In the genomic region with DNA sequence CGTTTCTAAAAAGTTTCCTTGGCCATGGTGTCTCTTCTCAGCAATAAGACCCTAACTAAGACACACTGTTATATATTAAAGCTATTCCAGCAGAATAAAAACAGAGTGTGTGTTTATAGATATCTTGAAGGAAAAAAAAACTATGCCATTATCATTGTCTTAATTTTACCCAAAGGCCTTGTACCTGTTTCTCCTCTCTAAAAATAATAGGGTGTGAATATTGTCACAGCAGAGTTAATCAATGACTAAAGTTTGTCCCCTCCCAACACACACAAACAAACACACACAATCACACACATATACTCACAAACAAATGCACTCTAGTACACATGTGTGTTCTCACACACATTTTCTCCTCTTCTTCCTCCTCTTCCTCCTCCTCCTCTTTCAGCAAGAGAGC, we compare ENCODE assay signal across 8 mouse cellular contexts. TPM values are rescaled to one million over a fixed set of nuclear protein-coding genes. Genes with fewer than 3 reads are reported as not detected.
DNase-seq lines count a peak whose midpoint lies in the region; ATAC-seq and TF ChIP-seq lines count a peak whose summit lies in the region.

TSS of gene Grb14 (minus strand) at position 101 of the 400 bp plus-strand sequence.

- H3K4me3 ChIP-seq in liver, adult 2 months (ENCODE audit: insufficient read depth, low read depth, low read length), result no peak within 1 kb of the TSS
- no peak within 1 kb of the TSS for H3K4me3 ChIP-seq in liver, embryonic 12.5 days
- H3K4me3 ChIP-seq in embryonic fibroblast, embryonic 13.5 days (ENCODE audit: insufficient read depth, low read length), result no peak within 1 kb of the TSS
- no peak within 1 kb of the TSS for H3K4me3 ChIP-seq in heart, embryonic 13.5 days
- H3K4me3 ChIP-seq in thymus, adult 2 months (ENCODE audit: control insufficient read depth, insufficient read depth, low read length), result no peak within 1 kb of the TSS

- DNase-seq in liver, adult 2 months (ENCODE audit: extremely low read depth, low read depth, low spot score), result no peak
- no peak for DNase-seq in left cerebral cortex, postnatal 36 days (ENCODE audit: low spot score in 2 of 2)
- DNase-seq in thymus, adult 2 months, result no peak

- no peak within 1 kb of the TSS for H3K4me2 ChIP-seq in liver, embryonic 12.5 days
- no peak within 1 kb of the TSS for H3K4me2 ChIP-seq in heart, embryonic 13.5 days

- no peak for TF ChIP-seq POLR2A in liver, adult 2 months (IDR thresholded peaks at IDR 0.05; ENCODE audit: extremely low read depth, insufficient read depth, low read length)
- TF ChIP-seq POLR2A in embryonic fibroblast, embryonic 13.5 days (IDR thresholded peaks at IDR 0.05; ENCODE audit: low read depth, low read length), result no peak
- no peak for TF ChIP-seq POLR2A in thymus, adult 2 months (IDR thresholded peaks at IDR 0.05; ENCODE audit: control insufficient read depth, extremely low read depth, insufficient read depth, low read length, poor library complexity)

- H3K36me3 ChIP-seq in liver, adult 2 months (ENCODE audit: control insufficient read depth, insufficient read depth, low read length), result no peaks in the 10 kb centered on the region
- H3K36me3 ChIP-seq in liver, embryonic 12.5 days, result no peaks in the 10 kb centered on the region
- H3K36me3 ChIP-seq in heart, embryonic 13.5 days, result peaks cover 4% of the 10 kb centered on the region
- no peaks in the 10 kb centered on the region for H3K36me3 ChIP-seq in thymus, adult 2 months (ENCODE audit: control insufficient read depth, insufficient read depth, low read length)

- WGBS in liver, adult 2 months, result 97% methylated on average over 1 of the region's 1 CpGs
- 50% methylated on average over 1 of the region's 1 CpGs for WGBS in liver, embryonic 12.5 days (ENCODE audit: insufficient replicate concordance)
- WGBS in heart, embryonic 13.5 days, result 83% methylated on average over 1 of the region's 1 CpGs
- WGBS in thymus, adult 2 months, result 98% methylated on average over 1 of the region's 1 CpGs

- no peaks in the 10 kb centered on the region for H3K9me3 ChIP-seq in liver, embryonic 12.5 days (replicated peaks)
- no peaks in the 10 kb centered on the region for H3K9me3 ChIP-seq in heart, embryonic 13.5 days

- peaks cover 8% of the 10 kb centered on the region for H3K4me1 ChIP-seq in liver, adult 2 months (ENCODE audit: control insufficient read depth, insufficient read depth, low read length)
- peaks cover 8% of the 10 kb centered on the region; the same call in 1 of the 2 replicates for H3K4me1 ChIP-seq in liver, embryonic 12.5 days
- no peaks in the 10 kb centered on the region; the same call in 1 of the 2 replicates for H3K4me1 ChIP-seq in embryonic fibroblast, embryonic 13.5 days (ENCODE audit: control insufficient read depth, insufficient read depth, low read length)
- H3K4me1 ChIP-seq in heart, embryonic 13.5 days, result peaks cover 20% of the 10 kb centered on the region
- H3K4me1 ChIP-seq in thymus, adult 2 months (replicated peaks; ENCODE audit: control insufficient read depth, insufficient read depth, low read length), result peaks cover 6% of the 10 kb centered on the region

- H3K27ac ChIP-seq in liver, adult 2 months (replicated peaks; ENCODE audit: insufficient read depth, low read depth, low read length), result no peak within 1 kb of the TSS
- H3K27ac ChIP-seq in liver, embryonic 12.5 days, result no peak within 1 kb of the TSS
- no peak within 1 kb of the TSS for H3K27ac ChIP-seq in embryonic fibroblast, embryonic 13.5 days (ENCODE audit: insufficient read depth, low read length)
- no peak within 1 kb of the TSS for H3K27ac ChIP-seq in heart, embryonic 13.5 days (replicated peaks)
- H3K27ac ChIP-seq in thymus, adult 2 months (ENCODE audit: control insufficient read depth, insufficient read depth, low read length), result no peak within 1 kb of the TSS

- no peaks in the 10 kb centered on the region for H3K27me3 ChIP-seq in liver, adult 2 months (ENCODE audit: control insufficient read depth, insufficient read depth, low read length)
- H3K27me3 ChIP-seq in liver, embryonic 12.5 days (replicated peaks), result peaks cover 28% of the 10 kb centered on the region
- no peaks in the 10 kb centered on the region for H3K27me3 ChIP-seq in heart, embryonic 13.5 days (replicated peaks)
- H3K27me3 ChIP-seq in thymus, adult 2 months (ENCODE audit: control insufficient read depth, insufficient read depth, low read length), result peaks cover 3% of the 10 kb centered on the region; the same call in 1 of the 2 replicates

- ATAC-seq in liver, embryonic 12.5 days, result no peak
- no peak for ATAC-seq in heart, embryonic 13.5 days (ENCODE audit: extremely low read depth, insufficient number of reproducible peaks, low FRiP score, low TSS enrichment)
- no peak for ATAC-seq in erythroid progenitor cell, adult 5-6 weeks (replicated peaks; ENCODE audit: low FRiP score, poor library complexity, severe bottlenecking)
- no peak for ATAC-seq in monocyte, adult 5-6 weeks (replicated peaks; ENCODE audit: insufficient number of reproducible peaks, low FRiP score, low TSS enrichment, poor library complexity, severe bottlenecking)

- H3K9ac ChIP-seq in liver, adult 2 months (ENCODE audit: low read depth, low read length), result no peak within 1 kb of the TSS
- no peak within 1 kb of the TSS for H3K9ac ChIP-seq in liver, embryonic 12.5 days
- no peak within 1 kb of the TSS for H3K9ac ChIP-seq in heart, embryonic 13.5 days

- TF ChIP-seq CTCF in liver, adult 2 months (IDR thresholded peaks at IDR 0.05; ENCODE audit: low read depth, low read length), result no peak
- no peak for TF ChIP-seq CTCF in embryonic fibroblast, embryonic 13.5 days (IDR thresholded peaks at IDR 0.05; ENCODE audit: borderline replicate concordance, insufficient read depth, low read length)
- no peak for TF ChIP-seq CTCF in thymus, adult 2 months (IDR thresholded peaks at IDR 0.05; ENCODE audit: borderline replicate concordance, control insufficient read depth, extremely low read depth, insufficient read depth, low read length, poor library complexity)

- intact Hi-C loops in left cerebral cortex, postnatal 36 days (cut with DNase I), result loop anchor here (5.0 kb wide), 1 partner anchor 307 kb away; no protein-coding TSS in a partner anchor

- peaks cover 12% of the 10 kb centered on the region; the same call in 1 of the 2 replicates for H3K79me2 ChIP-seq in liver, adult 2 months (ENCODE audit: control insufficient read depth, insufficient read depth, low read length)

RNA-seq across cellular contexts. Expression of gene Grb14, which starts in this region (rescaled TPM):
- total RNA-seq in liver, adult 2 months (2014; rRNA removed), result 43.8 and 47.6 TPM in 2 replicates
- 16.1 and 17.6 TPM in 2 replicates for polyA plus RNA-seq in liver, adult 2 months (2012; rRNA removed)
- polyA plus RNA-seq in liver, embryonic 12.5 days (2016; fragmentation: Nextera tagmentation; extraction: Ambion mirVana), result 6.0 and 7.1 TPM in 2 replicates
- polyA plus RNA-seq in embryonic fibroblast, embryonic 13.5 days (2011; ENCODE audit: insufficient read length, low read depth, missing spikeins), result 49.7 and 123 TPM in 2 replicates
- polyA plus RNA-seq in heart, embryonic 13.5 days (2015; fragmentation: Nextera tagmentation; extraction: Ambion mirVana), result 65.6 and 70.2 TPM in 2 replicates
- total RNA-seq in left cerebral cortex, postnatal 36 days (2021), result 10 to 100 TPM; 24.3 to 27.4 TPM
- 0.85 and 3.5 TPM in 2 replicates for polyA plus RNA-seq in thymus, adult 2 months (2012; rRNA removed)
- total RNA-seq in erythroid progenitor cell, adult 5-6 weeks (2015; ENCODE audit: low replicate concordance), result not detected in 2 replicates
- total RNA-seq in erythroid progenitor cell, adult 5-6 weeks (2017; ENCODE audit: low replicate concordance), result not detected in 2 replicates
- total RNA-seq in monocyte, adult 5-6 weeks (2017), result 0.19 TPM in 1 of 3 replicates, not detected in the others

Comparison
In these comparisons a context has a peak if more than half of its experiments do, and no peak if none do; other contexts are left out.
1. RNA of gene Grb14 (total RNA-seq): 43.8 to 47.6 TPM in liver, adult 2 months and 24.3 to 27.4 TPM in left cerebral cortex, postnatal 36 days; not detected in erythroid progenitor cell, adult 5-6 weeks and 0.19 TPM in monocyte, adult 5-6 weeks; every median in the first group is over 10 times any median in the second.